Mouse (Mus musculus): ENCODE data around the gene Crot.
"Not testable (repeated sequence)": the region's sequence is repeated elsewhere in the genome, so short reads cannot be mapped to it uniquely, and the experiment has no call there.

The Crot gene

DNA sequence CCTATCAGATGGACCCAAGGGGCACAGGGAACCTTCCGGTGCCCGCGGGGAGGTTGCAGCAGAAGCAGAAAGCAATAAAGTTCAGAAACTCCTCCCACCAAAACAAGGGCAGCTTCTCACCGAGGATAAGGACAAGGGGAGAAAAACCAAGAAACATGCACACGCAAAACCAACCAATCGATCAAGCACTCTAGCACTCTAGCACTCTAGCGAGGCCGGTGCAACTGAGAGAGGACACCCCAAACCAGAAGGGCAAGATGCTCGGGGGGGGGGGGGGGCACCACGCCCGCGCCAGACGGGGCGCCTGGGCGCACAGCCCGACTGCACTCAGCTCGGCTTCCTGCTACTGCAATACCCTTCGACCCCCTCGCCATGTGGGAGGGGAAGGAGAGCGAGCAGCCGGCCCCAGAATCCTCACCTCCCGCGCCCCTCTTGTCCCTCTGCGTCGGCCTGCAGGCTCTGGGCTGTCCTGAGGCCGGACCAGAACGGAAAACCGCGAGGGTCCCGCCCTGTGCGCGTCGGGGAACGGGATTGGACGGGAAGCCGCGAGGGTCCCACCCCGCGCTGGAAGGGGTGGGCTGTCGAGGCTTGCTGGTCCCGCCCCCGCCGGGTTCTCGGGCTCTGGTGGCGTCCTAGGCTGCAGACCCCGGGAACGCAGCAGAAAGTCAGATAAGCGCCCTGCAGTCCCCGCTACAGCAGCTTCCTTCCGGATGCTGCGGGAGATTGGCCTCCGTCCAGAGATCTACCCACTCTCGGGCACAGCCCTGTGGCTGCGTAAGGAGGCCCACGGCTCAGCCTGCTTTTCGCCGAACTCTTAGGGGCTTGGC is at the start of gene Crot:
TSS of gene Crot (minus strand) at position 639 of the 827 bp plus-strand sequence.
- peak; percentile 94 for DNase-seq (ENCODE audit: low read depth)

DNA sequence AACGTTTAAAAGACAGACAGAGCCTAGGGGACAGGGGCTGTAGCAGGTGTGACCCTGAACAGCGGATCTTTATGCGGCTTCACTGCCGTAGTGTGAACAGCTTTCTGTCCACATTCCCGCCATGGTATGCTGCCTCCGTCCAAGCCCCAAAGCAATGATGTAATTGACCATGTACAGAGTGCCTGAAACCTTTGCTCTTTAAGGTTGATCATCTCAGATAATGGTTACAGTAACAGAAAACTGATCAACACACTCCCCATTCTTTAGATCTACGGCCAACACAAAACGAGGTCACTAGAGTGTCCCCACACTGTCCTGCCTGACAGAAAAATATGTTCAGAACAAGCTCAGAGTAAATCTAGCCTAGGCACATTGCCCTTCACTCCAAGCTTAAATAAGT is 48.8 kb upstream of the Crot start:
- DNase-seq (ENCODE audit: low read depth) = no peak

DNA sequence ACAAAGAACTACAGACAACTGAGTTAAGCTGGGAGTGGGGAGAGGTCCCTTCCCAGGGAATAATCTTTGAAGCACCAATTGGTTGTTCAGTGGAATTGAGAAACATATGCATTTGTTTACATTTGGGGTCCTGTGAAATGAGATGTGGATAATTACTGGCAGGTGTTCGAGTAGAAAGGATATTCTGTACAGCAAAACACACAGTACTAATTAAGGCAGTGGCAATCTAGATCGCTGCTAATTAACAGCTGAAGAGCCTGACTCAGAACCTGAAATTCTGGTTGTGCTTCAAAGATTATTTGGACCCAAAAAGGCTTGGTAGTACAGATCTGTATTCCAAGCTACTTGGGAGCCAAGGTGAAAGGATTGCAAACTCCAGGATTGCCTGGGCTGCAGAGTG is 47.7 kb upstream of the Crot start:
- no peak for DNase-seq (ENCODE audit: low read depth)

GRCm38 (mm10) chr5:9043582-9044267 is 46.6 kb upstream of the Crot start:
- no peak for DNase-seq (ENCODE audit: low read depth)

GRCm38 (mm10) chr5:9042721-9043416 is 45.7 kb upstream of the Crot start:
- no peak for DNase-seq (ENCODE audit: low read depth)

GRCm38 (mm10) chr5:9040665-9041215 is 43.6 kb upstream of the Crot start:
- DNase-seq (ENCODE audit: low read depth) = no peak

GRCm38 (mm10) chr5:9039978-9040377 is 42.9 kb upstream of the Crot start:
- no peak for DNase-seq (ENCODE audit: low read depth)

DNA sequence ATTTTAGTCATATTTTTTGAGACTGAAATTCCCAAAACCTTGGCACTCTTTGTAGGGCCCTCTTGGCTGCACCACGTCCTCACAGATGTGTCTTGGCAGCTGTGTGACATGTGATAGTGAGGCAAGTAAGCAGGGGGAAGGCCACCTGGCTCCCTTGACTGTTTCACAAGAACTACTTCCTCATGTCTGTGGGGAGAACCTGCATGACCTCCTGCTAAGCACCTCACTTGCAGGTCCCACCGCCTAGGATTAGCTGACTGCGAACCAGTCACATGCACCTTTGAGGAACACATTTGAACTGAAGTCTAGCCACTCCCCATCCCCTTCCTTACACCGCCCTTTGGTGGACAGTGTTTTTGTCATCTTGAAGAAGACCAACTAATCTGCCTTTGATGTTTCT is 40.2 kb upstream of the Crot start:
- peak; percentile 23 for DNase-seq (ENCODE audit: low read depth)

GRCm38 (mm10) chr5:9035457-9035856 is 38.3 kb upstream of the Crot start:
- no peak for DNase-seq (ENCODE audit: low read depth)

- DNase-seq (ENCODE audit: low read depth) = no peak
Observed at GRCm38 (mm10) chr5:9034535-9034934, 37.4 kb upstream of the Crot start.

DNA sequence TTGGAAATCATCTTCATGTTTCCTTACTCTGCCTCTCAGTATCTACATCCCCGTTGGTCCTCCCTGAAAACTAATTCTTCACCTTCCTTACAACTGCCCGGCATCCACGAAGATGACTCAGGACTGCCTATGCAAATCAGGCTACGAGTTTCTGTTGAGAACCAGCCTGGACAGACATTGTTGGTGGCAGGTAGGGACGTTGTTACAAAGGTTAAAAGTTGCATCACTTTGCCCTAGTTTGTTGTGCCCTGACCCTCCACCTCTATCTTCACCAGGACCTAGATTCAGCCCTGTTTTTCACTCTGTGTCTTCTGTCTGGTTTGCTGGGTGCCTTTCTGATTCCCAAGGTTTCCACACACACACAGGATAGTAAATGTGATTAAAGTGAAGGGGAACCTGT is 36.7 kb upstream of the Crot start:
- DNase-seq (ENCODE audit: low read depth) = no peak

GRCm38 (mm10) chr5:9032641-9033040 is 35.5 kb upstream of the Crot start:
- DNase-seq (ENCODE audit: low read depth) = no peak

DNA sequence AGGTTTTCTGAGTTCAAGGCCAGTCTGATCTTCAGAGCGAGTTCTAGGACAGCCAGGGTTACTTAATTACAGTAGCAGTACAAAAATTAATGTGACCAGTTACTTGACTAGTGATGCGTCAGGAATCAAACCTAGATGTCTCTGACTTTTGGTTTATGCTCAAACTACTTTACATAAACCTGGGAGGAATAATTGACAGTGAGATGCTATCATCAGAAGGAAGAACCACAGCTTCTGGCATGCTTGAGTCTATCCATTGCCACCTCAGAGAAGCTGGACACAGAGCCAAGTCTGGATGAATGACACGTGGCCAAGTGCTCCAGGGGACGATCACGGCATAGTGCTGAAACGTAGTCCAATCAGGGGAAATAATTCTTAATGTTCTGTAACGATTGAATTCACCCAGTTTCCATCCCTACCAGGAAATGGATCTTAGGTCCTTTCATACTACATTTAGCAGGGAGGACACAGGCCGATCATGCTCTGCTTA is 35.0 kb upstream of the Crot start:
- no peak for DNase-seq (ENCODE audit: low read depth)

- no peak for DNase-seq (ENCODE audit: low read depth)
Observed at GRCm38 (mm10) chr5:9028266-9028841, 31.2 kb upstream of the Crot start.

- peak; percentile 24 for DNase-seq (ENCODE audit: low read depth)
Observed at GRCm38 (mm10) chr5:9015352-9015751, 18.2 kb upstream of the Crot start.

GRCm38 (mm10) chr5:9014774-9015173 is 17.6 kb upstream of the Crot start:
- peak; percentile 21 for DNase-seq (ENCODE audit: low read depth)

- DNase-seq (ENCODE audit: low read depth) = no peak
Observed at GRCm38 (mm10) chr5:9011374-9011773, 14.2 kb upstream of the Crot start.

DNA sequence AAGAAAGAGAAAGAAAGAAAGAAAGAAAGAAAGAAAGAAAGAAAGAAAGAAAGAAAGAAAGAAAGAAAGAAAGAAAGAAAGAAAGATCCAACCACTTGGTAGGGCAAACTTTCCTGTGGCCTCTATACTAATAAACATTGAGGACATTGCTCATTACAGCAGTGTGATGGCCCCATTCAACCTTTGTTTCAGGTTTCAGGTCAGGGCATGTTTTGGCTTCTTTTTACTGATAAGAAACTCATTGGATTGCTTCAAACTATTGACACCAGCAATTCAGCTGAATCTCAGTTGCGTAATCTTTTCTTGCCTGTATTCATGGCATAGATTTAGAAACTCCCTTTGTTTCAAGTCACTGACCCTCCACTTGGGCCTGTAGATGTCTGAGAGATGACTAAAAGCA is 13.0 kb upstream of the Crot start:
- no peak for DNase-seq (ENCODE audit: low read depth)

DNA sequence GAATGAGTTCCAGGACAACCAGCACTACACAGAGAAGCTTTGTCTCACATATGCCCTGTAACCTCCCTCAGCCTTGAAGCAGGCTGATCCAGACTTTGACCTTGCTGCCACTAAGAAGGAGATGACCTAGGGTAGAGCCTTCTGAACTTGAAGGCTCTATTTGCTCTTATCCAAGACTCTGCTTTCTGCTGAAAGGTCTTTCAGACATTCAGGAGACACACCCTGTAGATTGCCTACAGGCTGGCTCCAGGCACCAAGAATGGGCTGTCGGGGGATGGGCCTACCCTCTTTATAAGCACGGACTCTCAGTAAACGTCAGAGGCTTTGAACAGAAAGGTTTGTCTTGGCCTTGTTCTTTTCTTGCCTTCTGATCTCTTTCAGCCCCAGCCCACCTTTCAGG is 9.5 kb upstream of the Crot start:
- DNase-seq (ENCODE audit: low read depth) = not testable (repeated sequence)

- DNase-seq (ENCODE audit: low read depth) = not testable (repeated sequence)
Observed at GRCm38 (mm10) chr5:9000006-9000405, 2.9 kb upstream of the Crot start.

DNA sequence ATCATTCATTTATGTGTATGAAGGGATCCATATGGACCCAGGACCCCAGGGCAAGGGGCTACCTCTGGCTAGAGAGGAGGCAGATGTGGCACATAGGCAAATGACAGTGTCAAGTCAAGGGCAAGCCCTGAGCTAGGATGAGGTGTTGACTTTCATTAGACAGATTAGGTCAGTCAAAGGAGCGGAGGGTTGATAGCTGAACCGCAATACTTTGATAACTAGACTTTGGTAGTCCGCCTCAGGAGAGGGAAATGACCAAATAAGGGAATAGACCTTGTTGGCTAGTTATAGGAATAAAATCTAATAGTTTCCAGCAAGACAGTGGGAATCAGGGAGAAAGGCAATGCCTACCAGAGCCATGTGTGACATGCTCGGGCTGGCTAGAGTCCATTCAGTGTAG is 2.0 kb upstream of the Crot start:
- no peak for DNase-seq (ENCODE audit: low read depth)

GRCm38 (mm10) chr5:8997513-8997895 is 380 bp upstream of the Crot start:
- no peak for DNase-seq (ENCODE audit: low read depth)
